Mouse (Mus musculus): ENCODE data around the gene Cacna1b.

GRCm38 (mm10) chr2:24668598-24668997 lies 94.4 kb downstream of the Cacna1b start:
- TF ChIP-seq CTCF (IDR thresholded peaks at IDR 0.05; ENCODE audit: low read depth) (no peak), EP300 (IDR thresholded peaks at IDR 0.05; ENCODE audit: low read depth) (no peak)

Data from heart, postnatal 0 days (tissue).